Mouse (Mus musculus): ENCODE measurements at regions not wholly inside any gene's neighbourhood (a gene's known extent, or its start where the extent isn't known, plus 50 kb on each side); places are given as distances from the start of the nearest gene placed in this dataset.

GRCm38 (mm10) chr8:42183288-42183878, 766.5 kb upstream of the Frg1 start:
- no peak for TF ChIP-seq CTCF (IDR thresholded peaks at IDR 0.05; ENCODE audit: extremely low read depth, insufficient read depth, low read length)
- no peak for TF ChIP-seq POLR2A (IDR thresholded peaks at IDR 0.05; ENCODE audit: extremely low read depth, insufficient read depth, low read length)
